Mouse (Mus musculus): ENCODE results near the gene Tubb4a. TPM values are rescaled to one million over a fixed set of nuclear protein-coding genes. Genes with fewer than 3 reads are reported as not detected.

Tubb4a gene
- total and polyA plus RNA-seq, 3 experiments, result 0.89 to 2.1 TPM; not detected in 1

DNA sequence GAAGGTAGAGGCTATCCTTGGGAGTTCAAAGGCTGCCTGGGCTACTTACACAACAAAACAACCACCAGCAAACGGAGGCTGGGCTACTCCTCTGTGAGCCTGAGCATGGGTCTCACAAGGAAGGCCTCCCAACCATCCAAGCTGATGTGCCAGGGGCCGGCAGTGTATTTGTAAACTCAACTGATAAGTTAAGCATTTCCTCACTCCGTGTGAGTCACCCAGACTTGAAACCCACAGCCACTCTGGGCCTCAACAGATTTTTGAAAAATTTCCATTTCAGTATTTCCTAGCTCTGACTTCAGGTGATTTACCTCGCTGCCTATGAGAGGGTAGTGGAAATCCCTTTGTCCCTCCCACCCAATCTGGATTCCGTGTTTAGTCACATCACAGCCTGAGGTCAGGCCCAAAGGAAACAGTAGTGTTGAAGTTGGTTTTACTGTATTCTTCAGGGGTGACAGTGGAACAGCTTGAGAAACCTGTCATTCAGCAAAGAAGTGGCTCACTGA lies 21.1 kb upstream of the Tubb4a start:
- Histone ChIP-seq H3K4me1 (ENCODE audit: control insufficient read depth in 1 of 2, insufficient read depth in 2 of 2) (peaks cover 12 to 48% of the 10 kb centered on the region in 2 experiments), H3K9ac (ENCODE audit: insufficient read depth, low read depth) (peak overlapping the region; percentile 99), H3K9me3 (replicated peaks; ENCODE audit: low read length) (no peaks in the 10 kb centered on the region), H3K79me2 (replicated peaks; ENCODE audit: control insufficient read depth, extremely low read depth, insufficient read depth, poor library complexity, severe bottlenecking) (peaks cover 40% of the 10 kb centered on the region), H3K27ac (ENCODE audit: insufficient read depth, low read depth) (peak overlapping the region; percentile 96), H3K36me3 (replicated peaks in 1 of 2; ENCODE audit: control insufficient read depth in 1 of 2, insufficient read depth in 1 of 2, low read length in 1 of 2) (peaks cover 21 to 25% of the 10 kb centered on the region in 2 experiments), H3K4me3 (replicated peaks in 1 of 3; ENCODE audit: low read depth in 2 of 3, low read length in 2 of 3, poor library complexity in 1 of 3) (peak overlapping the region; percentile 61 to 83 (median 69)), H3K4me2 (ENCODE audit: insufficient read depth, low read depth, poor library complexity, severe bottlenecking) (peak overlapping the region; percentile 32), H3K27me3 (replicated peaks) (no peaks in the 10 kb centered on the region)
- in situ Hi-C loops (cut with MboI; ENCODE audit: low pct_ligation_motif_present, low pct_unique_long_range_greater_than_20kb, low sequenced_read_pairs) (no loop called here), dilution Hi-C loops (cut with MboI; ENCODE audit: extremely low pct_ligation_motif_present, extremely low pct_unique_long_range_greater_than_20kb, low sequenced_read_pairs) (no loop called here)
- peak; percentile 94 for DNase-seq (ENCODE audit: extremely low read depth)
- TF ChIP-seq MEF2A (IDR thresholded peaks at IDR 0.05; ENCODE audit: borderline replicate concordance, low read depth, low read length), result peak; percentile 74; the same call in 1 of the 2 replicates
- peak; percentile 88 for TF ChIP-seq POLR2AphosphoS2 (IDR thresholded peaks at IDR 0.05; ENCODE audit: low read depth, low read length)
- TF ChIP-seq UBTF (IDR thresholded peaks at IDR 0.05; ENCODE audit: low read depth, low read length), result no peak; the same call in 1 of the 2 replicates
- no peak for TF ChIP-seq USF1 (IDR thresholded peaks at IDR 0.05; ENCODE audit: low read depth, low read length)
- TF ChIP-seq MYC (IDR thresholded peaks at IDR 0.05; ENCODE audit: low read depth, low read length), result peak; percentile 74
- TF ChIP-seq RAD21 (IDR thresholded peaks at IDR 0.05; ENCODE audit: low read depth, low read length), result no peak
- peak; percentile 81 for TF ChIP-seq SIN3A (IDR thresholded peaks at IDR 0.05; ENCODE audit: low read length)
- peak; percentile 23; the same call in 1 of the 2 replicates for TF ChIP-seq ZNF384 (IDR thresholded peaks at IDR 0.05; ENCODE audit: low read depth, low read length)
- no peak for TF ChIP-seq MAZ (IDR thresholded peaks at IDR 0.05; ENCODE audit: low read depth, low read length)
- 0 out of 2 replicates have a peak, but pooled peaks have one; percentile 3 for TF ChIP-seq USF2 (conservative IDR thresholded peaks at IDR 0.05; ENCODE audit: low read depth, low read length)
- TF ChIP-seq MXI1 (IDR thresholded peaks at IDR 0.05; ENCODE audit: low read depth, low read length), result peak; percentile 60
- no peak; the same call in 1 of the 2 replicates for TF ChIP-seq HCFC1 (IDR thresholded peaks at IDR 0.05; ENCODE audit: low read depth, low read length)
- TF ChIP-seq CTCF (conservative IDR thresholded peaks at IDR 0.05 in 1 of 2, IDR thresholded peaks at IDR 0.05 in 1 of 2; ENCODE audit: low read depth in 2 of 2, low read length in 2 of 2), result no peak
- TF ChIP-seq TCF12 (IDR thresholded peaks at IDR 0.05; ENCODE audit: low read depth, low read length), result peak; percentile 62; the same call in 1 of the 2 replicates
- TF ChIP-seq MAFK (IDR thresholded peaks at IDR 0.05; ENCODE audit: insufficient replicate concordance, low read length), result peak; percentile 52; the same call in 1 of the 2 replicates
- TF ChIP-seq ELF1 (IDR thresholded peaks at IDR 0.05; ENCODE audit: low read depth, low read length), result peak; percentile 63
- TF ChIP-seq BHLHE40 (IDR thresholded peaks at IDR 0.05; ENCODE audit: low read depth, low read length), result peak; percentile 77
- TF ChIP-seq TBP (conservative IDR thresholded peaks at IDR 0.05; ENCODE audit: low read depth, low read length), result peak; percentile 83; the same call in 1 of the 2 replicates
- peak; percentile 57; the same call in 1 of the 2 replicates for TF ChIP-seq KAT2A (IDR thresholded peaks at IDR 0.05; ENCODE audit: insufficient replicate concordance, low read length)
- no peak for TF ChIP-seq GABPA (IDR thresholded peaks at IDR 0.05; ENCODE audit: insufficient replicate concordance, low read depth, low read length)
- no peak for TF ChIP-seq PAX5 (IDR thresholded peaks at IDR 0.05; ENCODE audit: low read length)
- peak; percentile 87 for TF ChIP-seq EP300 (IDR thresholded peaks at IDR 0.05; ENCODE audit: low read length)
- TF ChIP-seq ZKSCAN1 (IDR thresholded peaks at IDR 0.05; ENCODE audit: borderline replicate concordance, low read depth, low read length), result no peak
- peak; percentile 91 for TF ChIP-seq ZMIZ1 (IDR thresholded peaks at IDR 0.05; ENCODE audit: low read depth, low read length)
- no peak; the same call in none of the 2 replicates for TF ChIP-seq MAX (IDR thresholded peaks at IDR 0.05; ENCODE audit: low read length)
- no peak; the same call in 1 of the 2 replicates for TF ChIP-seq CHD1 (IDR thresholded peaks at IDR 0.05; ENCODE audit: low read depth, low read length)
- TF ChIP-seq RCOR1 (conservative IDR thresholded peaks at IDR 0.05; ENCODE audit: low read depth, low read length), result no peak
- peak; percentile 72 for TF ChIP-seq POLR2A (IDR thresholded peaks at IDR 0.05; ENCODE audit: low read depth, low read length)
- no peak for TF ChIP-seq NRF1 (IDR thresholded peaks at IDR 0.05; ENCODE audit: low read depth, low read length)
- TF ChIP-seq IRF4 (IDR thresholded peaks at IDR 0.05; ENCODE audit: low read depth, low read length), result peak; percentile 89
- TF ChIP-seq JUND (conservative IDR thresholded peaks at IDR 0.05; ENCODE audit: low read depth, low read length), result peak; percentile 60; the same call in 1 of the 2 replicates
- TF ChIP-seq E2F4 (IDR thresholded peaks at IDR 0.05; ENCODE audit: insufficient replicate concordance, low read depth, low read length), result no peak
- no peak for TF ChIP-seq ZC3H11A (IDR thresholded peaks at IDR 0.05; ENCODE audit: low read depth, low read length)
- peak; percentile 91 for TF ChIP-seq ETS1 (conservative IDR thresholded peaks at IDR 0.05; ENCODE audit: low read depth, low read length)
- peak; percentile 38; the same call in 1 of the 2 replicates for TF ChIP-seq JUN (IDR thresholded peaks at IDR 0.05; ENCODE audit: insufficient read depth, low read depth, low read length)
- peak; percentile 77 for TF ChIP-seq CHD2 (IDR thresholded peaks at IDR 0.05; ENCODE audit: low read length)
- TF ChIP-seq SMC3 (IDR thresholded peaks at IDR 0.05; ENCODE audit: low read depth, low read length), result no peak
- peak; percentile 32; the same call in 1 of the 2 replicates for TF ChIP-seq NELFE (IDR thresholded peaks at IDR 0.05; ENCODE audit: low read depth, low read length)

Measured in CH12.LX (cell line).